8 mouse cellular contexts compared by ENCODE assay signal in the genomic region with DNA sequence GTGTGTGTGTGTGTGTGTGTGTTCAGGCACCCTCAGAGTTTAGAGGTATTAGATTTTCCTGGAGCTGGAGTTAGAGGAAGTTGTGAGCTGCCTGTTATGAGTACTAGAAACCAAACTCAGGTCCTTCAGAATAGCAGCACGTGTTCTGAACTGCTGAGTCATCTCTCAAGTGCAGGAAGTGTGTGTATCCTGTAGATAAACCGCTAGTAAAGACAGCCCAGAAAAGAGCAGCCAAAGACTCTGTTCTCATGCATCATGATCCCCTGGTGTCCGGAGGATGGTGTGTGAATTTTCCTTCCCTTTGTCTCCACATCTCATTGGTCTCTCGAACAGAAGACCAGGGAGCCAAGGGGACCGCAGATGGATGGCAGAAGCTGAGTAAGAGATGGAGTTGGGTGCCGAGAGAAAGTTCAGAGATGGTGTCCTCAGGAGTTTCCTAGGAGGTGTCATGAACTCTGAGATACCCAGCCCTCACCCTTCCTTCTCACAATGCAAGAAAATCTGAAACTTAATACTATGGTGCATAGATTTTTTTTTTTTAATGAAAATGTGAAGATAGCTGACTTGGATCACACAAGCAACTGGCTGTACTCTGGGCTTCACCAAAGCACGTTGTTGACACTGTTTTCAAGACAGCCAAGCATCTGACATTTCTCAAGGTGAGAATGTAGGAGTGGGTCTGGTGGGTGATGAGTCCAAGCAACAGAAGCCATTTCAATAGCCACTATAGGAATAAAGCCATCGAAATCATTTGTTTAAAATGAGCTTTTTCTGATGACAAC. TPM values are rescaled to one million over a fixed set of nuclear protein-coding genes. Genes with fewer than 3 reads are reported as not detected.
DNase-seq lines count a peak whose midpoint lies in the region; ATAC-seq lines count a peak whose summit lies in the region.

No protein-coding gene starts in this region.

- ATAC-seq in kidney, embryonic 16.5 days (ENCODE audit: low FRiP score, low TSS enrichment), result peak; percentile 49; the same call in 1 of the 2 replicates
- peak; percentile 96 for ATAC-seq in heart, embryonic 11.5 days (replicated peaks; ENCODE audit: insufficient number of reproducible peaks, low FRiP score, low TSS enrichment)
- ATAC-seq in lung, embryonic 15.5 days (ENCODE audit: borderline replicate concordance, extremely low read depth, low FRiP score, low TSS enrichment), result peak; percentile 72; the same call in 1 of the 2 replicates

- DNase-seq in kidney, adult 18-20 months, result no peak
- peak; percentile 69 for DNase-seq in thymus, postnatal 0 days (ENCODE audit: low spot score)
- DNase-seq in cerebellum, postnatal 10 days, result no peak
- no peak for DNase-seq in layer of hippocampus, postnatal 10 days (ENCODE audit: low spot score in 2 of 2)
- no peak for DNase-seq in left cerebral cortex, adult 11 months (ENCODE audit: low spot score)

- no peaks in the 10 kb centered on the region for H3K9me3 ChIP-seq in kidney, embryonic 16.5 days (ENCODE audit: low read length)
- no peaks in the 10 kb centered on the region for H3K9me3 ChIP-seq in heart, embryonic 11.5 days (replicated peaks; ENCODE audit: control insufficient read depth, low read length)
- H3K9me3 ChIP-seq in lung, embryonic 15.5 days, result no peaks in the 10 kb centered on the region

- 69% methylated on average over 8 of the region's 8 CpGs for WGBS in kidney, embryonic 16.5 days
- 47% methylated on average over 8 of the region's 8 CpGs for WGBS in heart, embryonic 11.5 days (ENCODE audit: insufficient replicate concordance)
- WGBS in lung, embryonic 15.5 days, result 45% methylated on average over 8 of the region's 8 CpGs

- no peak overlapping the region for H3K4me2 ChIP-seq in kidney, embryonic 16.5 days (replicated peaks; ENCODE audit: low read depth, low read length)
- H3K4me2 ChIP-seq in heart, embryonic 11.5 days, result peak overlapping the region; percentile 42; the same call in 1 of the 2 replicates
- no peak overlapping the region for H3K4me2 ChIP-seq in lung, embryonic 15.5 days

- no peak overlapping the region for H3K9ac ChIP-seq in kidney, embryonic 16.5 days (replicated peaks; ENCODE audit: low read length)
- no peak overlapping the region for H3K9ac ChIP-seq in heart, embryonic 11.5 days (ENCODE audit: low read depth, low read length)
- no peak overlapping the region for H3K9ac ChIP-seq in lung, embryonic 15.5 days

- no peaks in the 10 kb centered on the region for H3K27me3 ChIP-seq in kidney, embryonic 16.5 days (ENCODE audit: insufficient read depth, low read length)
- no peaks in the 10 kb centered on the region for H3K27me3 ChIP-seq in heart, embryonic 11.5 days (ENCODE audit: control insufficient read depth, insufficient read depth, low read length)
- H3K27me3 ChIP-seq in lung, embryonic 15.5 days, result no peaks in the 10 kb centered on the region

- no peak overlapping the region for H3K4me3 ChIP-seq in kidney, embryonic 16.5 days (ENCODE audit: low read length)
- H3K4me3 ChIP-seq in heart, embryonic 11.5 days (ENCODE audit: low read depth, low read length), result no peak overlapping the region
- H3K4me3 ChIP-seq in lung, embryonic 15.5 days, result no peak overlapping the region

- no peaks in the 10 kb centered on the region for H3K36me3 ChIP-seq in kidney, embryonic 16.5 days (ENCODE audit: insufficient read depth, low read length)
- H3K36me3 ChIP-seq in heart, embryonic 11.5 days (ENCODE audit: control insufficient read depth, insufficient read depth, low read length), result no peaks in the 10 kb centered on the region
- no peaks in the 10 kb centered on the region for H3K36me3 ChIP-seq in lung, embryonic 15.5 days

- H3K27ac ChIP-seq in kidney, embryonic 16.5 days (ENCODE audit: low read length), result no peak overlapping the region
- peak overlapping the region; percentile 68 for H3K27ac ChIP-seq in heart, embryonic 11.5 days (ENCODE audit: low read depth, low read length)
- no peak overlapping the region for H3K27ac ChIP-seq in lung, embryonic 15.5 days

- H3K4me1 ChIP-seq in kidney, embryonic 16.5 days (ENCODE audit: insufficient read depth, low read length), result no peaks in the 10 kb centered on the region
- H3K4me1 ChIP-seq in heart, embryonic 11.5 days (ENCODE audit: control insufficient read depth, insufficient read depth, low read length), result no peaks in the 10 kb centered on the region
- 0 out of 2 replicates have a peak, but pooled peaks cover 4% of the 10 kb centered on the region for H3K4me1 ChIP-seq in lung, embryonic 15.5 days

RNA-seq across cellular contexts. Expression of gene Hmgcr, which starts 27.3 kb away (rescaled TPM):
- polyA plus RNA-seq in kidney, embryonic 16.5 days (2015; fragmentation: Nextera tagmentation; extraction: Ambion mirVana), result 57.1 and 65.6 TPM in 2 replicates
- polyA plus RNA-seq in heart, embryonic 11.5 days (2014; fragmentation: Nextera tagmentation; extraction: Ambion mirVana), result 51.3 and 69.5 TPM in 2 replicates
- polyA plus RNA-seq in lung, embryonic 15.5 days (2015; fragmentation: Nextera tagmentation; extraction: Ambion mirVana), result 46.2 and 50.0 TPM in 2 replicates
- polyA plus RNA-seq in thymus, postnatal 0 days (2015; fragmentation: Nextera tagmentation; extraction: Ambion mirVana), result 61.6 and 62.3 TPM in 2 replicates
- 100 to 1,000 TPM; 268 to 334 TPM for total RNA-seq in layer of hippocampus, postnatal 10 days (2021)

RNA-seq across cellular contexts. Expression of gene Ankrd31, which starts 50.1 kb away (rescaled TPM):
- not detected in 2 replicates for polyA plus RNA-seq in kidney, embryonic 16.5 days (2015; fragmentation: Nextera tagmentation; extraction: Ambion mirVana)
- not detected in 2 replicates for polyA plus RNA-seq in heart, embryonic 11.5 days (2014; fragmentation: Nextera tagmentation; extraction: Ambion mirVana)
- not detected in 2 replicates for polyA plus RNA-seq in lung, embryonic 15.5 days (2015; fragmentation: Nextera tagmentation; extraction: Ambion mirVana)
- 0.03 TPM in 1 of 2 replicates, not detected in the other for polyA plus RNA-seq in thymus, postnatal 0 days (2015; fragmentation: Nextera tagmentation; extraction: Ambion mirVana)
- under 1 TPM; 0.18 to 0.66 TPM for total RNA-seq in layer of hippocampus, postnatal 10 days (2021)
